Mouse (Mus musculus): Measurements from ENCODE around the gene Notch4. TPM values are rescaled to one million over a fixed set of nuclear protein-coding genes. Genes with fewer than 3 reads are reported as not detected.

Gene Notch4
- total RNA-seq (2023; ENCODE audit: inconsistent age) = 0.21 to 2.0 TPM (median 1.6 TPM) in 4 replicates

GRCm38 (mm10) chr17:34564003-34564421 is at the start of gene Notch4:
Gene Notch4 (plus strand): TSS chr17:34564268.

GRCm38 (mm10) chr17:34517252-34517651 is 46.8 kb upstream of the Notch4 start, which contains the start of gene Btnl6:
Gene Btnl6 (minus strand): TSS chr17:34517352.

GRCm38 (mm10) chr17:34589681-34590101 is 25.6 kb downstream of the Notch4 start, which contains the start of gene Gpsm3:
Gene Gpsm3 (plus strand): TSS chr17:34589806.

GRCm38 (mm10) chr17:34591029-34591993 is 27.2 kb downstream of the Notch4 start, which contains the start of gene Pbx2:
Gene Pbx2 (plus strand): TSS chr17:34591266.

DNA sequence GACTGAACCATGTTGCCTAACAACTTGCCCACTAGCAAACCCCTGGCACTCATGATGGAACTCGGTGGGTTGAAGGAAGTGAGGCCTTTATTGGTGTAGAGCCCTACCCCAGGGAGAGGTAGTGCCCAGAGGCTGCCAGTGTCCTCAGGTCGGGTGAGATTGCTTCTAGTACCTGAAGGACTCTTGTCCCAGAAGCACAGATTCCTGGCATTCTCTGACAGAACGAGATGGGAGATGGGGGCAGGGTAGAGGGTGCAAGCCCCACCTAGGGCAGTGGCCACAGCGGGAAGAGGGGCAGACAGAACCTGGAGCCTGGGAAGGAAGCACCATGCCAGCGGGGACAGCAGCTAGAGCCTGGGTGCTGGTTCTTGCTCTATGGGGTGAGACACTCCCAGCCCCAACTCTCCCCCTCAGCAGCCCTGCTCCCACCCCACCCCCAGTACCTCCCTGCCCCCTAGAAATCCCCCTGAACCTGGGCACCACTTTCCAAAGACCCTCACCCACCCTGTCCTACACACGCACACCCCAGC is 33.6 kb downstream of the Notch4 start, which contains the start of gene Ager:
TSS of gene Ager (plus strand) at position 297 of the 530 bp plus-strand sequence.

DNA sequence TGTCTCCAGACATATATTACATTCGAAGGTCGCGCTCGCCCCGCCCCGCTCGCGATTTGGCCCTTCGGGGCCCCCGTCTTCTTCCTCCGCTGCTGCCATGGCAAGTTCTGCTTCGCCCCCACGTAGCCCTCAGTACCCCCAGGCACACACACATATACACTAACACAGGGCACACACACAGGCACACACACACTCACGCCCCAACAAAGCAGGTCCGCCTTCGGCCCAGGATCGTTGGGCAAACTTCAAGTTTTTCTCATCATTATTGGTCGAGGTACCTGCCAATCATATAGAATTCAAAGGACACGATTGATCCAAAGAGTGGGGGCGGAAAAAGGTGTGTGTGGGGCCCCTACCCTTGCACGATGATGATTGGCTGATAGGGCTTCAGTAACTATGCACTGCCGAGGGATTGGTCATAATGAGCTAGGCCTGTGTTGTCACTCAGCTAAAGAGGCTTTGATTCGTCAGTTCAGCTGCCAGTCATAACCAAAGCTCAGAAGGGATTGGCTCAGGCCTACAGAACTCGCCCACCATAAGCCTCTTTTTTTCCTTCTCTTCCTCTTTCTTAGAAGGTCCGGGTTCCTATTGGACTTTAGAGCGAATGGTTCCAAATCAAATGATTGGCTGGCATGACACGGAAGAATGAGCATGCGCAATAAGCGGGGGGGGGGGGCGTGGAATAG is 39.5 kb downstream of the Notch4 start, which contains the start of gene Rnf5:
TSS of gene Rnf5 (minus strand) at position 316 of the 686 bp plus-strand sequence.

GRCm38 (mm10) chr17:34604061-34604508 is 40.0 kb downstream of the Notch4 start, which contains the start of gene Agpat1:
Gene Agpat1 (plus strand): TSS chr17:34604262.

DNA sequence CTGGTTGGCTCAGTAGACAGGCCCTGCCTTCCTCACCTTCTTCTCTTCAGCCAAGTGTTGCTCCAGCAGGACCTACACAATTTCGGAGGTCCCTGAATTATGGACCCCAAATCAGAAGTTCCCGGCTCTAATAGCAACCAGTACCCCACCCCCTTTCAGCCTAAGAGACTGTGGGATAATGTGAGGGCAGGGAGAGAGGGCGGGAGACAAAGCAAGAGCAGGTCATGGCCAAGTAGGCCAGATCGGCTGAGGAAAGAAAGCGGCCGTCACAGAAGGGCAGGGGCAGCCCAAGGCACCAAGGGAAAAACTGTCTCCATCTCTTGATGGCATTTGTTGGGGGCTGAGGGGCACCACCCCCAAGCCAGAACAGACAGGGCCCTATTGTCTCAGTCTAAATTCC is 51.8 kb downstream of the Notch4 start, which contains the start of gene Egfl8:
TSS of gene Egfl8 (minus strand) at position 101 of the 400 bp plus-strand sequence.

GRCm38 (mm10) chr17:34627943-34628643 is 64.0 kb downstream of the Notch4 start, which contains the start of gene Ppt2:
Gene Ppt2 (minus strand): TSS chr17:34628510.

DNA sequence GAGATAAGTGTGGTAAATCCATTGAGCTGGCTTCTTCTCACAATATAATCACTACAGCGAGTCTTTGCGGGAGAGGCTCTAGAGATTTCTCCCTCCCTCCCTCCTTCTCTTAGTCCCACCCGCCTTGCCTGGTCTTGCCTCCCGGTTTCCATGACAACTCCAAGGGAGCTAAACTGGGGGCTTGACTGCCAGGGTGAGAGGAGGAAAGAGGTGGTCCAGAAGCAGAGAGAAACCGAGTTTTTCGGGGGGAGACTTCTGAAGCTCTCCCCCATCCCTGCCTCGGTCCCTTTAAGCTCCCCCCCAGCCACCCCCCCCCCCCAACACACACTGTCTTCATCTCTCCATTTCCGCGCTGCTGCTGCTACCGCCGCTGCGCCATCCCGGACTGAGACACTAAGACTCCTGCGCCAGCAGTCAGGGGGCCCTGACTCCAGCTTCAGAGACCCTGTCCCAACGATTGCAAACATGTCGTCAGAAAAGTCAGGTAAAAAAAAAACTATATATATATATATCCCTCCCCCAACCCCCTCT is 65.2 kb downstream of the Notch4 start, which contains the start of gene Prrt1:
TSS of gene Prrt1 (plus strand) at position 313 of the 531 bp plus-strand sequence.

Other genes starting within 250 kb of the Notch4 start
- 36.5 to 41.0 TPM (median 37.9 TPM) in 4 replicates for gene H2-Eb2, start 238.6 kb upstream of the Notch4 start, total RNA-seq (2023; ENCODE audit: inconsistent age)
- gene Btnl2, start 209.4 kb upstream of the Notch4 start, total RNA-seq (2023; ENCODE audit: inconsistent age) = 8.2 to 10.9 TPM (median 10.3 TPM) in 4 replicates
- gene Btnl1, start 187.1 kb upstream of the Notch4 start, total RNA-seq (2023; ENCODE audit: inconsistent age) = 2.5 to 3.5 TPM (median 3.1 TPM) in 4 replicates
- gene BC051142, start 165.4 kb upstream of the Notch4 start, total RNA-seq (2023; ENCODE audit: inconsistent age) = 6.3 to 23.1 TPM (median 16.8 TPM) in 4 replicates
- gene Btnl4, start 87.0 kb upstream of the Notch4 start, total RNA-seq (2023; ENCODE audit: inconsistent age) = not detected in 4 replicates
- gene Btnl6, start 46.9 kb upstream of the Notch4 start, total RNA-seq (2023; ENCODE audit: inconsistent age) = not detected in 4 replicates
- gene Gpsm3, start 25.5 kb downstream of the Notch4 start, total RNA-seq (2023; ENCODE audit: inconsistent age) = 116 to 126 TPM (median 122 TPM) in 4 replicates
- 51.6 to 61.4 TPM (median 59.6 TPM) in 4 replicates for gene Pbx2, start 27.0 kb downstream of the Notch4 start, total RNA-seq (2023; ENCODE audit: inconsistent age)
- 3.9 to 4.7 TPM (median 4.7 TPM) in 4 replicates for gene Ager, start 33.6 kb downstream of the Notch4 start, total RNA-seq (2023; ENCODE audit: inconsistent age)
- 30.2 to 36.8 TPM (median 35.2 TPM) in 4 replicates for gene Rnf5, start 39.4 kb downstream of the Notch4 start, total RNA-seq (2023; ENCODE audit: inconsistent age)
- 58.3 to 69.5 TPM (median 62.3 TPM) in 4 replicates for gene Agpat1, start 40.0 kb downstream of the Notch4 start, total RNA-seq (2023; ENCODE audit: inconsistent age)
- gene Egfl8, start 51.7 kb downstream of the Notch4 start, total RNA-seq (2023; ENCODE audit: inconsistent age) = 0.66 to 0.67 TPM in 2 of 4 replicates, not detected in the others
- gene Ppt2, start 64.2 kb downstream of the Notch4 start, total RNA-seq (2023; ENCODE audit: inconsistent age) = 3.3 to 5.0 TPM (median 4.2 TPM) in 4 replicates
- 0.84 TPM in 1 of 4 replicates, not detected in the others for gene Prrt1, start 65.3 kb downstream of the Notch4 start, total RNA-seq (2023; ENCODE audit: inconsistent age)
- 2.6 to 5.5 TPM (median 2.9 TPM) in 4 replicates for gene Fkbpl, start 80.5 kb downstream of the Notch4 start, total RNA-seq (2023; ENCODE audit: inconsistent age)
- gene Atf6b, start 82.9 kb downstream of the Notch4 start, total RNA-seq (2023; ENCODE audit: inconsistent age) = 66.4 to 79.2 TPM (median 74.6 TPM) in 4 replicates
- gene Tnxb, start 106.3 kb downstream of the Notch4 start, total RNA-seq (2023; ENCODE audit: inconsistent age) = 0.09 to 0.22 TPM (median 0.22 TPM) in 3 of 4 replicates, not detected in the other
- 1.8 to 3.2 TPM (median 2.4 TPM) in 4 replicates for gene C4b, start 179.6 kb downstream of the Notch4 start, total RNA-seq (2023; ENCODE audit: inconsistent age)
- gene Cyp21a1, start 240.3 kb downstream of the Notch4 start, total RNA-seq (2023; ENCODE audit: inconsistent age) = not detected in 4 replicates

Measured in B cell, adult (primary cell).